Mouse (Mus musculus) adrenal gland, postnatal 14 days (tissue): ENCODE results near the gene Tomm22. TPM values are rescaled to one million over a fixed set of nuclear protein-coding genes. Genes with fewer than 3 reads are reported as not detected.

ENCODE experiments used
- total RNA-seq: library from RNA; stranded (reverse); gene quantifications from 2 replicates; pipeline ENCODE4 v1.2.3, GENCODE M21; 2021

The Tomm22 gene
- total RNA-seq, 1 experiment from 2014 or later: 116 TPM

Other genes starting within 250 kb of the Tomm22 start
- 66.7 and 85.8 TPM in 2 replicates for gene Csnk1e, start 215.3 kb upstream of the Tomm22 start, total RNA-seq
- gene Kcnj4, start 165.6 kb upstream of the Tomm22 start, total RNA-seq: 0.19 and 0.23 TPM in 2 replicates
- gene Kdelr3, start 154.4 kb upstream of the Tomm22 start, total RNA-seq: 6.8 and 7.3 TPM in 2 replicates
- 281 and 315 TPM in 2 replicates for gene Ddx17, start 124.1 kb upstream of the Tomm22 start, total RNA-seq
- gene Dmc1, start 65.8 kb upstream of the Tomm22 start, total RNA-seq: 3.1 TPM in 2 replicates
- 2.6 and 4.8 TPM in 2 replicates for gene Fam227a, start 11.9 kb upstream of the Tomm22 start, total RNA-seq
- 21.9 and 24.8 TPM in 2 replicates for gene Cby1, start 11.7 kb upstream of the Tomm22 start, total RNA-seq
- 38.0 and 43.9 TPM in 2 replicates for gene Josd1, start 17.1 kb downstream of the Tomm22 start, total RNA-seq
- 26.1 and 35.8 TPM in 2 replicates for gene Gtpbp1, start 20.0 kb downstream of the Tomm22 start, total RNA-seq
- 61.1 and 78.0 TPM in 2 replicates for gene Sun2, start 71.7 kb downstream of the Tomm22 start, total RNA-seq
- gene Dnal4, start 107.0 kb downstream of the Tomm22 start, total RNA-seq: 16.6 and 20.1 TPM in 2 replicates
- 7.0 and 8.4 TPM in 2 replicates for gene Nptxr, start 133.9 kb downstream of the Tomm22 start, total RNA-seq
- 0.71 and 0.96 TPM in 2 replicates for gene Npcd, start 163.4 kb downstream of the Tomm22 start, total RNA-seq
- gene Cbx6, start 163.8 kb downstream of the Tomm22 start, total RNA-seq: 60.1 and 64.8 TPM in 2 replicates
- gene Apobec3, start 220.8 kb downstream of the Tomm22 start, total RNA-seq: 19.8 and 38.2 TPM in 2 replicates